Mouse (Mus musculus): ENCODE measurements around the gene Arntl. TPM values are rescaled to one million over a fixed set of nuclear protein-coding genes. Genes with fewer than 3 reads are reported as not detected.

Arntl gene
- polyA plus RNA-seq, 1 experiment from 2014 or later = 7.6 TPM

- Histone ChIP-seq H3K4me3 (ENCODE audit: low read depth, low read length) (no peak overlapping the region), H3K27ac (ENCODE audit: low read depth, low read length) (peak overlapping the region; percentile 93), H3K9me3 (replicated peaks; ENCODE audit: control insufficient read depth, low read length) (no peaks in the 10 kb centered on the region), H3K27me3 (ENCODE audit: control insufficient read depth, insufficient read depth, low read length) (no peaks in the 10 kb centered on the region), H3K36me3 (ENCODE audit: control insufficient read depth, insufficient read depth, low read length) (no peaks in the 10 kb centered on the region), H3K4me2 (0 out of 2 replicates have a peak overlapping the region, but pooled peaks have one; percentile 14), H3K4me1 (ENCODE audit: control insufficient read depth, insufficient read depth, low read length) (peaks cover 38% of the 10 kb centered on the region), H3K9ac (ENCODE audit: low read depth, low read length) (0 out of 2 replicates have a peak overlapping the region, but pooled peaks have one; percentile 3)
- ATAC-seq (replicated peaks; ENCODE audit: insufficient number of reproducible peaks, low FRiP score, low TSS enrichment) = peak; percentile 75
- WGBS (ENCODE audit: insufficient replicate concordance) = 33% methylated on average over 3 of the region's 3 CpGs
Measured at GRCm38 (mm10) chr7:113250433-113250991, 43.2 kb downstream of the Arntl start.

- Histone ChIP-seq H3K27ac (ENCODE audit: low read depth, low read length) (peak overlapping the region; percentile 93), H3K27me3 (ENCODE audit: control insufficient read depth, insufficient read depth, low read length) (no peaks in the 10 kb centered on the region), H3K4me3 (ENCODE audit: low read depth, low read length) (no peak overlapping the region), H3K36me3 (ENCODE audit: control insufficient read depth, insufficient read depth, low read length) (no peaks in the 10 kb centered on the region), H3K9me3 (replicated peaks; ENCODE audit: control insufficient read depth, low read length) (no peaks in the 10 kb centered on the region), H3K9ac (ENCODE audit: low read depth, low read length) (no peak overlapping the region), H3K4me1 (ENCODE audit: control insufficient read depth, insufficient read depth, low read length) (peaks cover 43% of the 10 kb centered on the region), H3K4me2 (0 out of 2 replicates have a peak overlapping the region, but pooled peaks have one; percentile 14)
- ATAC-seq (replicated peaks; ENCODE audit: insufficient number of reproducible peaks, low FRiP score, low TSS enrichment) = no peak; the same call in 1 of the 2 replicates
- 50% methylated on average over 3 of the region's 3 CpGs for WGBS (ENCODE audit: insufficient replicate concordance)
Measured at GRCm38 (mm10) chr7:113251001-113251400, 43.7 kb downstream of the Arntl start.

- no peak overlapping the region for H3K9ac ChIP-seq (ENCODE audit: low read depth, low read length)
- peaks cover 43% of the 10 kb centered on the region for H3K4me1 ChIP-seq (ENCODE audit: control insufficient read depth, insufficient read depth, low read length)
- H3K4me3 ChIP-seq (ENCODE audit: low read depth, low read length) = no peak overlapping the region
- peak overlapping the region; percentile 93 for H3K27ac ChIP-seq (ENCODE audit: low read depth, low read length)
- no peak overlapping the region; the same call in 1 of the 2 replicates for H3K4me2 ChIP-seq
- H3K9me3 ChIP-seq (replicated peaks; ENCODE audit: control insufficient read depth, low read length) = no peaks in the 10 kb centered on the region
- no peaks in the 10 kb centered on the region for H3K27me3 ChIP-seq (ENCODE audit: control insufficient read depth, insufficient read depth, low read length)
- H3K36me3 ChIP-seq (ENCODE audit: control insufficient read depth, insufficient read depth, low read length) = no peaks in the 10 kb centered on the region
- no peak for ATAC-seq (replicated peaks; ENCODE audit: insufficient number of reproducible peaks, low FRiP score, low TSS enrichment)
- 50% methylated on average over 6 of the region's 6 CpGs for WGBS (ENCODE audit: insufficient replicate concordance)
Measured at GRCm38 (mm10) chr7:113251554-113251953, 44.3 kb downstream of the Arntl start.

- peaks cover 41% of the 10 kb centered on the region for H3K4me1 ChIP-seq (ENCODE audit: control insufficient read depth, insufficient read depth, low read length)
- no peak for ATAC-seq (replicated peaks; ENCODE audit: insufficient number of reproducible peaks, low FRiP score, low TSS enrichment)
- 91% methylated on average over 7 of the region's 7 CpGs for WGBS (ENCODE audit: insufficient replicate concordance)
Measured at GRCm38 (mm10) chr7:113253777-113254405, 46.6 kb downstream of the Arntl start.

GRCm38 (mm10) chr7:113256046-113256445 is 48.8 kb downstream of the Arntl start:
- WGBS (ENCODE audit: insufficient replicate concordance) = 45% methylated on average over 4 of the region's 4 CpGs
- Histone ChIP-seq H3K4me2 (no peak overlapping the region), H3K9me3 (replicated peaks; ENCODE audit: control insufficient read depth, low read length) (no peaks in the 10 kb centered on the region), H3K9ac (ENCODE audit: low read depth, low read length) (no peak overlapping the region), H3K27me3 (ENCODE audit: control insufficient read depth, insufficient read depth, low read length) (no peaks in the 10 kb centered on the region), H3K27ac (ENCODE audit: low read depth, low read length) (no peak overlapping the region), H3K4me3 (ENCODE audit: low read depth, low read length) (no peak overlapping the region), H3K36me3 (ENCODE audit: control insufficient read depth, insufficient read depth, low read length) (no peaks in the 10 kb centered on the region), H3K4me1 (ENCODE audit: control insufficient read depth, insufficient read depth, low read length) (peaks cover 20% of the 10 kb centered on the region)
- ATAC-seq (replicated peaks; ENCODE audit: insufficient number of reproducible peaks, low FRiP score, low TSS enrichment) = no peak

More at GRCm38 (mm10) chr7:113253777-113254405, 46.6 kb downstream of the Arntl start:
- no peak overlapping the region for H3K4me3 ChIP-seq (ENCODE audit: low read depth, low read length)
- no peak overlapping the region for H3K4me2 ChIP-seq
- no peak overlapping the region for H3K9ac ChIP-seq (ENCODE audit: low read depth, low read length)
- H3K27me3 ChIP-seq (ENCODE audit: control insufficient read depth, insufficient read depth, low read length) = no peaks in the 10 kb centered on the region
- no peaks in the 10 kb centered on the region for H3K36me3 ChIP-seq (ENCODE audit: control insufficient read depth, insufficient read depth, low read length)
- no peak overlapping the region for H3K27ac ChIP-seq (ENCODE audit: low read depth, low read length)
- no peaks in the 10 kb centered on the region for H3K9me3 ChIP-seq (replicated peaks; ENCODE audit: control insufficient read depth, low read length)

GRCm38 (mm10) chr7:113258430-113258829 is 51.2 kb downstream of the Arntl start:
- ATAC-seq (replicated peaks; ENCODE audit: insufficient number of reproducible peaks, low FRiP score, low TSS enrichment) = no peak

GRCm38 (mm10) chr7:113260321-113261167 is 53.3 kb downstream of the Arntl start:
- H3K27ac ChIP-seq (ENCODE audit: low read depth, low read length) = no peak overlapping the region
- ATAC-seq (replicated peaks; ENCODE audit: insufficient number of reproducible peaks, low FRiP score, low TSS enrichment) = no peak
- H3K4me3 ChIP-seq (ENCODE audit: low read depth, low read length) = no peak overlapping the region
- no peaks in the 10 kb centered on the region for H3K27me3 ChIP-seq (ENCODE audit: control insufficient read depth, insufficient read depth, low read length)
- H3K9ac ChIP-seq (ENCODE audit: low read depth, low read length) = no peak overlapping the region
- no peaks in the 10 kb centered on the region for H3K36me3 ChIP-seq (ENCODE audit: control insufficient read depth, insufficient read depth, low read length)
- no peak overlapping the region for H3K4me2 ChIP-seq
- H3K4me1 ChIP-seq (ENCODE audit: control insufficient read depth, insufficient read depth, low read length) = peaks cover 5% of the 10 kb centered on the region
- WGBS (ENCODE audit: insufficient replicate concordance) = 76% methylated on average over 21 of the region's 21 CpGs
- no peaks in the 10 kb centered on the region for H3K9me3 ChIP-seq (replicated peaks; ENCODE audit: control insufficient read depth, low read length)

More at GRCm38 (mm10) chr7:113258430-113258829, 51.2 kb downstream of the Arntl start:
- no peaks in the 10 kb centered on the region for H3K27me3 ChIP-seq (ENCODE audit: control insufficient read depth, insufficient read depth, low read length)
- H3K4me2 ChIP-seq = no peak overlapping the region
- H3K9me3 ChIP-seq (replicated peaks; ENCODE audit: control insufficient read depth, low read length) = no peaks in the 10 kb centered on the region
- WGBS (ENCODE audit: insufficient replicate concordance) = 68% methylated on average over 4 of the region's 4 CpGs
- peaks cover 13% of the 10 kb centered on the region for H3K4me1 ChIP-seq (ENCODE audit: control insufficient read depth, insufficient read depth, low read length)
- H3K27ac ChIP-seq (ENCODE audit: low read depth, low read length) = no peak overlapping the region
- no peaks in the 10 kb centered on the region for H3K36me3 ChIP-seq (ENCODE audit: control insufficient read depth, insufficient read depth, low read length)
- H3K4me3 ChIP-seq (ENCODE audit: low read depth, low read length) = no peak overlapping the region
- H3K9ac ChIP-seq (ENCODE audit: low read depth, low read length) = no peak overlapping the region

- Histone ChIP-seq H3K27ac (ENCODE audit: low read depth, low read length) (no peak overlapping the region), H3K27me3 (ENCODE audit: control insufficient read depth, insufficient read depth, low read length) (no peaks in the 10 kb centered on the region), H3K4me3 (ENCODE audit: low read depth, low read length) (no peak overlapping the region), H3K36me3 (ENCODE audit: control insufficient read depth, insufficient read depth, low read length) (no peaks in the 10 kb centered on the region), H3K9me3 (replicated peaks; ENCODE audit: control insufficient read depth, low read length) (no peaks in the 10 kb centered on the region), H3K4me2 (no peak overlapping the region), H3K4me1 (ENCODE audit: control insufficient read depth, insufficient read depth, low read length) (no peaks in the 10 kb centered on the region), H3K9ac (ENCODE audit: low read depth, low read length) (no peak overlapping the region)
- 72% methylated on average over 3 of the region's 3 CpGs for WGBS (ENCODE audit: insufficient replicate concordance)
- ATAC-seq (replicated peaks; ENCODE audit: insufficient number of reproducible peaks, low FRiP score, low TSS enrichment) = no peak
Measured at GRCm38 (mm10) chr7:113261690-113262089, 54.4 kb downstream of the Arntl start.

All from heart, embryonic 11.5 days (tissue).